Mouse (Mus musculus): ENCODE results near the gene Pde4b. TPM values are rescaled to one million over a fixed set of nuclear protein-coding genes. Genes with fewer than 3 reads are reported as not detected.

Pde4b gene
- polyA plus RNA-seq, 1 experiment from 2014 or later, result 3.1 TPM

- ATAC-seq (ENCODE audit: low read depth), result no peak
- no peak overlapping the region for H3K4me2 ChIP-seq (ENCODE audit: low read depth, low read length)
- H3K27ac ChIP-seq (ENCODE audit: low read length), result no peak overlapping the region
- WGBS (ENCODE audit: insufficient replicate concordance), result 59% methylated on average over 7 of the region's 7 CpGs
- H3K36me3 ChIP-seq (ENCODE audit: control insufficient read depth, insufficient read depth), result no peaks in the 10 kb centered on the region
- H3K9ac ChIP-seq (ENCODE audit: low read depth, low read length), result no peak overlapping the region
- no peaks in the 10 kb centered on the region for H3K27me3 ChIP-seq (ENCODE audit: control insufficient read depth, insufficient read depth, low read depth, low read length)
- H3K4me3 ChIP-seq (ENCODE audit: low read depth, low read length), result no peak overlapping the region
- no peaks in the 10 kb centered on the region for H3K9me3 ChIP-seq (replicated peaks; ENCODE audit: control insufficient read depth, low read length)
- no peaks in the 10 kb centered on the region; the same call in 1 of the 2 replicates for H3K4me1 ChIP-seq (ENCODE audit: control insufficient read depth, low read depth, low read length)
These were observed 468.2 kb downstream of the Pde4b start for GRCm38 (mm10) chr4:102555566-102555965.

GRCm38 (mm10) chr4:102557006-102557405 is 469.7 kb downstream of the Pde4b start:
- Histone ChIP-seq H3K9ac (ENCODE audit: low read depth, low read length) (no peak overlapping the region), H3K4me1 (ENCODE audit: control insufficient read depth, low read depth, low read length) (no peaks in the 10 kb centered on the region; the same call in 1 of the 2 replicates), H3K9me3 (replicated peaks; ENCODE audit: control insufficient read depth, low read length) (no peaks in the 10 kb centered on the region), H3K27ac (ENCODE audit: low read length) (no peak overlapping the region), H3K36me3 (ENCODE audit: control insufficient read depth, insufficient read depth) (no peaks in the 10 kb centered on the region), H3K27me3 (ENCODE audit: control insufficient read depth, insufficient read depth, low read depth, low read length) (no peaks in the 10 kb centered on the region), H3K4me2 (ENCODE audit: low read depth, low read length) (no peak overlapping the region), H3K4me3 (ENCODE audit: low read depth, low read length) (no peak overlapping the region)
- 36% methylated on average over 2 of the region's 2 CpGs for WGBS (ENCODE audit: insufficient replicate concordance)
- ATAC-seq (ENCODE audit: low read depth), result no peak

GRCm38 (mm10) chr4:102557508-102558220 is 470.3 kb downstream of the Pde4b start:
- no peak for ATAC-seq (ENCODE audit: low read depth)

GRCm38 (mm10) chr4:102558328-102558727 is 471.0 kb downstream of the Pde4b start:
- H3K27me3 ChIP-seq (ENCODE audit: control insufficient read depth, insufficient read depth, low read depth, low read length), result no peaks in the 10 kb centered on the region
- no peaks in the 10 kb centered on the region for H3K36me3 ChIP-seq (ENCODE audit: control insufficient read depth, insufficient read depth)
- ATAC-seq (ENCODE audit: low read depth), result no peak
- no peak overlapping the region for H3K4me3 ChIP-seq (ENCODE audit: low read depth, low read length)
- H3K4me2 ChIP-seq (ENCODE audit: low read depth, low read length), result no peak overlapping the region
- H3K4me1 ChIP-seq (ENCODE audit: control insufficient read depth, low read depth, low read length), result no peaks in the 10 kb centered on the region; the same call in 1 of the 2 replicates
- no peak overlapping the region for H3K9ac ChIP-seq (ENCODE audit: low read depth, low read length)
- 16% methylated on average over 3 of the region's 3 CpGs for WGBS (ENCODE audit: insufficient replicate concordance)
- H3K9me3 ChIP-seq (replicated peaks; ENCODE audit: control insufficient read depth, low read length), result no peaks in the 10 kb centered on the region
- H3K27ac ChIP-seq (ENCODE audit: low read length), result no peak overlapping the region

More at GRCm38 (mm10) chr4:102557508-102558220, 470.3 kb downstream of the Pde4b start:
- Histone ChIP-seq H3K27ac (ENCODE audit: low read length) (no peak overlapping the region), H3K36me3 (ENCODE audit: control insufficient read depth, insufficient read depth) (no peaks in the 10 kb centered on the region), H3K4me1 (ENCODE audit: control insufficient read depth, low read depth, low read length) (no peaks in the 10 kb centered on the region; the same call in 1 of the 2 replicates), H3K4me3 (ENCODE audit: low read depth, low read length) (no peak overlapping the region), H3K9me3 (replicated peaks; ENCODE audit: control insufficient read depth, low read length) (no peaks in the 10 kb centered on the region), H3K4me2 (ENCODE audit: low read depth, low read length) (no peak overlapping the region), H3K27me3 (ENCODE audit: control insufficient read depth, insufficient read depth, low read depth, low read length) (no peaks in the 10 kb centered on the region), H3K9ac (ENCODE audit: low read depth, low read length) (no peak overlapping the region)
- WGBS (ENCODE audit: insufficient replicate concordance), result 38% methylated on average over 9 of the region's 9 CpGs

- no peak overlapping the region for H3K27ac ChIP-seq (ENCODE audit: low read length)
- H3K4me2 ChIP-seq (ENCODE audit: low read depth, low read length), result no peak overlapping the region
- no peaks in the 10 kb centered on the region for H3K36me3 ChIP-seq (ENCODE audit: control insufficient read depth, insufficient read depth)
- 74% methylated on average over 12 of the region's 12 CpGs for WGBS (ENCODE audit: insufficient replicate concordance)
- H3K9me3 ChIP-seq (replicated peaks; ENCODE audit: control insufficient read depth, low read length), result no peaks in the 10 kb centered on the region
- H3K4me3 ChIP-seq (ENCODE audit: low read depth, low read length), result no peak overlapping the region
- no peak overlapping the region for H3K9ac ChIP-seq (ENCODE audit: low read depth, low read length)
- no peaks in the 10 kb centered on the region; the same call in 1 of the 2 replicates for H3K4me1 ChIP-seq (ENCODE audit: control insufficient read depth, low read depth, low read length)
- no peaks in the 10 kb centered on the region for H3K27me3 ChIP-seq (ENCODE audit: control insufficient read depth, insufficient read depth, low read depth, low read length)
- no peak for ATAC-seq (ENCODE audit: low read depth)
These were observed 473.4 kb downstream of the Pde4b start for GRCm38 (mm10) chr4:102560676-102561280.

DNA sequence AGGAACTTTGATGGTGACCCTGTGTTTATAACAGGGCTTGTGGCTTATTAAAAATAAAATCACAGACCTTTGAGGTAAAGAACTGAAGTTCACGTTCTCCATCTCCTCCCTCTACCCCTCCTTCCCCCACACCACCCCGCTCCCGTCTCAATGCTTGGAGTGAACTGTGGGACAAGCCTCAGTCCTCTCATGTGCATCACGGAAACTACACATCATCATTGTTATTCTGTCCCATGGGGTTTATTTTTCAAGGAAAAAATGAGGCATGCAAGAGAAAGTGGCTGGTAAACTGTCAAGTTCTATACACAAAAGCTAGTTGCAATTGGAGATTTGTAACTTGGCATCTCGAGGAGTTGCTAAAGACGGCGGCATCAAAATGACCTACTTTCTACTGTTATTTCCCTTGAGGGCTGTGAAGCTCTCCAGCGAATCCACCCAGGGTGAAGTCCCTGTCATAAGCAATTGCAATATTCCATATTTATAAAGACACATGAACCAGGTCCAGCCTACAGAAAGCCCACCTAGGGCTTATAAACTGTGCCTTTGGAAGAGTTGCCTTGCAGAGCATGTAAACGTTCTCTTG is 476.0 kb downstream of the Pde4b start:
- no peak for ATAC-seq (ENCODE audit: low read depth)
- WGBS (ENCODE audit: insufficient replicate concordance), result 75% methylated on average over 9 of the region's 9 CpGs

DNA sequence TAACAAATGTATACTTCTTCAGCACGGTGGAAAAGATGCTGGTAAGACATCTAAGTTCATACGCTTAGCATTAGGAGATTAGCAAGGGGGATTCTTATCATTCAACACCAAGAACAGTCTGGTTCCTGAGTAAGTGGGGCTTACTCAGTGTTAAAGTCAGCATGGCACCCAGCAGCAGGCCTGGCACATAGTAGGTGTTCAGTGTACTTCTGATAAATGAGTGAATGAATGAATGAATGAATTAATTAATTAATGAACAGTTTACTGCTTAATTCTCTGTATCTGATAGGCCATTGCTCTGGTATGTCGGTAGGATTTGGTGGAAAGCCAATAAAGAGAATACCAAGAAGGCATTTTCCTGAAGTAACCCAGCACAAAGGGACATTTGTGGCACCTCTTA is 476.9 kb downstream of the Pde4b start:
- no peak overlapping the region for H3K9ac ChIP-seq (ENCODE audit: low read depth, low read length)
- no peak overlapping the region for H3K4me3 ChIP-seq (ENCODE audit: low read depth, low read length)
- H3K4me2 ChIP-seq (ENCODE audit: low read depth, low read length), result no peak overlapping the region
- peaks cover 21% of the 10 kb centered on the region for H3K4me1 ChIP-seq (ENCODE audit: control insufficient read depth, low read depth, low read length)
- no peaks in the 10 kb centered on the region for H3K9me3 ChIP-seq (replicated peaks; ENCODE audit: control insufficient read depth, low read length)
- no peak for ATAC-seq (ENCODE audit: low read depth)
- H3K27ac ChIP-seq (ENCODE audit: low read length), result no peak overlapping the region
- no peaks in the 10 kb centered on the region for H3K27me3 ChIP-seq (ENCODE audit: control insufficient read depth, insufficient read depth, low read depth, low read length)
- no peaks in the 10 kb centered on the region for H3K36me3 ChIP-seq (ENCODE audit: control insufficient read depth, insufficient read depth)
- 42% methylated on average over 3 of the region's 3 CpGs for WGBS (ENCODE audit: insufficient replicate concordance)

More for the DNA sequence above, 476.0 kb downstream of the Pde4b start:
- Histone ChIP-seq H3K4me1 (ENCODE audit: control insufficient read depth, low read depth, low read length) (peaks cover 12% of the 10 kb centered on the region), H3K9me3 (replicated peaks; ENCODE audit: control insufficient read depth, low read length) (no peaks in the 10 kb centered on the region), H3K4me3 (ENCODE audit: low read depth, low read length) (no peak overlapping the region), H3K27ac (ENCODE audit: low read length) (no peak overlapping the region), H3K9ac (ENCODE audit: low read depth, low read length) (no peak overlapping the region), H3K36me3 (ENCODE audit: control insufficient read depth, insufficient read depth) (no peaks in the 10 kb centered on the region), H3K27me3 (ENCODE audit: control insufficient read depth, insufficient read depth, low read depth, low read length) (no peaks in the 10 kb centered on the region), H3K4me2 (ENCODE audit: low read depth, low read length) (no peak overlapping the region)

DNA sequence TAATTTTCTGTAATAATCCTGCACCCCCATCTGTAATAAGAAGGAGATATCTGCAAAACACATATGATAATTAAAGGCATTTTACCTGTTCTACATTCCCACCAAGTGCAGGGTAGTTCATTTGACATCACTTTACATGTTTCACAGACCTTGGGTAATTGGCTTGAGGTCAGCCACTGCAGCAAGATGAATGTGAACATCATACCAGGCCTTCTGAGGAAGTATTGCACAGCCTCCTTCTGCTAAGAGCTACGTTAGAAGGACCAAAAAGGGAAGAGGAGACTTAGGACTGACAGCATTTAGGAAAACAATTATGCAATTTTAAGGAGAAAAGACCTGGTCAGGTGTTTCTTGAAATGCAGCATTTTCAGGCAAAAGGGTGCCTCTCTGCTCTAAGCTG is 479.1 kb downstream of the Pde4b start:
- no peak overlapping the region for H3K4me3 ChIP-seq (ENCODE audit: low read depth, low read length)
- no peaks in the 10 kb centered on the region for H3K9me3 ChIP-seq (replicated peaks; ENCODE audit: control insufficient read depth, low read length)
- H3K4me2 ChIP-seq (ENCODE audit: low read depth, low read length), result no peak overlapping the region
- WGBS (ENCODE audit: insufficient replicate concordance), result 44% methylated on average over 1 of the region's 1 CpGs
- no peak overlapping the region for H3K27ac ChIP-seq (ENCODE audit: low read length)
- H3K36me3 ChIP-seq (ENCODE audit: control insufficient read depth, insufficient read depth), result no peaks in the 10 kb centered on the region
- H3K9ac ChIP-seq (ENCODE audit: low read depth, low read length), result no peak overlapping the region
- ATAC-seq (ENCODE audit: low read depth), result no peak
- no peaks in the 10 kb centered on the region for H3K27me3 ChIP-seq (ENCODE audit: control insufficient read depth, insufficient read depth, low read depth, low read length)
- H3K4me1 ChIP-seq (ENCODE audit: control insufficient read depth, low read depth, low read length), result peaks cover 31% of the 10 kb centered on the region

GRCm38 (mm10) chr4:102567111-102567510 is 479.8 kb downstream of the Pde4b start:
- Histone ChIP-seq H3K9ac (ENCODE audit: low read depth, low read length) (no peak overlapping the region), H3K9me3 (replicated peaks; ENCODE audit: control insufficient read depth, low read length) (no peaks in the 10 kb centered on the region), H3K4me2 (ENCODE audit: low read depth, low read length) (no peak overlapping the region), H3K4me1 (ENCODE audit: control insufficient read depth, low read depth, low read length) (peaks cover 31% of the 10 kb centered on the region), H3K27me3 (ENCODE audit: control insufficient read depth, insufficient read depth, low read depth, low read length) (no peaks in the 10 kb centered on the region), H3K4me3 (ENCODE audit: low read depth, low read length) (no peak overlapping the region), H3K27ac (ENCODE audit: low read length) (no peak overlapping the region), H3K36me3 (ENCODE audit: control insufficient read depth, insufficient read depth) (no peaks in the 10 kb centered on the region)
- ATAC-seq (ENCODE audit: low read depth), result no peak
- 19% methylated on average over 2 of the region's 2 CpGs for WGBS (ENCODE audit: insufficient replicate concordance)
